Mouse (Mus musculus): Measurements from ENCODE around the gene Arid1b.

DNA sequence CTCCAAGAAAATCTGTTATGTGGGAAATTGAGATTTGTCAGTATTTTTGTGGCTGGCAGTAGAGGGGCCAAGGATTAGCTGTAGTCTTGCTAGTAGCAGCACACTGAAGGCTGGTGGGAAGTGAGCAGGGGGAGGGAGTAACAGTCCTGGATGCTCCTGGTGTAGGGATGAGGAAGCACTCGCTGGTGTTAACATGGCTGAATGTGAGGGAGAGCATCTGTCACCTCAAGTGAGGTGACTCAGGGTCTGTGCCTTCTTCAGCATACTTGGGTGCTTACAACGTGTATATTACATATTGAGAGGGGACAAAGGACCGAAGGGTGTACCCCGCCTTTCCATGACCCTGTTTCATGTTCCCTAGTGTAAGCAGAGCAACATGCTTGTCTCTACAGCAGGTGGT is 170.7 kb downstream of the Arid1b start:
- TF ChIP-seq HCFC1 (IDR thresholded peaks at IDR 0.05; ENCODE audit: low read depth, low read length): no peak
- no peak for TF ChIP-seq MAFK (IDR thresholded peaks at IDR 0.05; ENCODE audit: insufficient replicate concordance, low read length)
- TF ChIP-seq POLR2A (IDR thresholded peaks at IDR 0.05; ENCODE audit: low read depth, low read length): no peak
- no peak for TF ChIP-seq CTCF (conservative IDR thresholded peaks at IDR 0.05 in 1 of 2, IDR thresholded peaks at IDR 0.05 in 1 of 2; ENCODE audit: low read depth in 2 of 2, low read length in 2 of 2)
- TF ChIP-seq GABPA (IDR thresholded peaks at IDR 0.05; ENCODE audit: insufficient replicate concordance, low read depth, low read length): no peak
- TF ChIP-seq EP300 (IDR thresholded peaks at IDR 0.05; ENCODE audit: low read length): no peak
- no peak for TF ChIP-seq MYC (IDR thresholded peaks at IDR 0.05; ENCODE audit: low read depth, low read length)
- no peak for TF ChIP-seq PAX5 (IDR thresholded peaks at IDR 0.05; ENCODE audit: low read length)
- TF ChIP-seq TCF12 (IDR thresholded peaks at IDR 0.05; ENCODE audit: low read depth, low read length): no peak

Measured in CH12.LX (cell line).